Mouse (Mus musculus): ENCODE measurements around the gene L3mbtl4. TPM values are rescaled to one million over a fixed set of nuclear protein-coding genes. Genes with fewer than 3 reads are reported as not detected.

The L3mbtl4 gene
- total and polyA plus RNA-seq, 3 experiments: not detected

GRCm38 (mm10) chr17:68338917-68339553, 65.4 kb downstream of the L3mbtl4 start:
- no peaks in the 10 kb centered on the region for H3K27me3 ChIP-seq (replicated peaks)
- TF ChIP-seq USF1 (IDR thresholded peaks at IDR 0.05; ENCODE audit: low read depth, low read length): no peak
- TF ChIP-seq JUN (IDR thresholded peaks at IDR 0.05; ENCODE audit: insufficient read depth, low read depth, low read length): no peak
- no peak for TF ChIP-seq ZKSCAN1 (IDR thresholded peaks at IDR 0.05; ENCODE audit: borderline replicate concordance, low read depth, low read length)
- no peak for TF ChIP-seq ZNF384 (IDR thresholded peaks at IDR 0.05; ENCODE audit: low read depth, low read length)
- no peak for TF ChIP-seq KAT2A (IDR thresholded peaks at IDR 0.05; ENCODE audit: insufficient replicate concordance, low read length)
- TF ChIP-seq USF2 (conservative IDR thresholded peaks at IDR 0.05; ENCODE audit: low read depth, low read length): no peak
- no peak for TF ChIP-seq POLR2A (IDR thresholded peaks at IDR 0.05; ENCODE audit: low read depth, low read length)
- no peak for TF ChIP-seq CHD1 (IDR thresholded peaks at IDR 0.05; ENCODE audit: low read depth, low read length)
- no peak for TF ChIP-seq ZMIZ1 (IDR thresholded peaks at IDR 0.05; ENCODE audit: low read depth, low read length)
- TF ChIP-seq NRF1 (IDR thresholded peaks at IDR 0.05; ENCODE audit: low read depth, low read length): no peak
- no peak for TF ChIP-seq ELF1 (IDR thresholded peaks at IDR 0.05; ENCODE audit: low read depth, low read length)
- TF ChIP-seq IRF4 (IDR thresholded peaks at IDR 0.05; ENCODE audit: low read depth, low read length): no peak
- TF ChIP-seq TCF12 (IDR thresholded peaks at IDR 0.05; ENCODE audit: low read depth, low read length): no peak
- no peak for TF ChIP-seq CTCF (conservative IDR thresholded peaks at IDR 0.05 in 1 of 2, IDR thresholded peaks at IDR 0.05 in 1 of 2; ENCODE audit: low read depth in 2 of 2, low read length in 2 of 2)
- no peak for TF ChIP-seq EP300 (IDR thresholded peaks at IDR 0.05; ENCODE audit: low read length)
- no peak for TF ChIP-seq ZC3H11A (IDR thresholded peaks at IDR 0.05; ENCODE audit: low read depth, low read length)
- TF ChIP-seq ETS1 (conservative IDR thresholded peaks at IDR 0.05; ENCODE audit: low read depth, low read length): no peak
- no peak for TF ChIP-seq RCOR1 (conservative IDR thresholded peaks at IDR 0.05; ENCODE audit: low read depth, low read length)
- no peak overlapping the region for H3K4me3 ChIP-seq (replicated peaks in 1 of 3; ENCODE audit: low read depth in 2 of 3, low read length in 2 of 3, poor library complexity in 1 of 3)
- H3K4me1 ChIP-seq (ENCODE audit: control insufficient read depth in 1 of 2, insufficient read depth in 2 of 2): no peaks in the 10 kb centered on the region
- H3K79me2 ChIP-seq (replicated peaks; ENCODE audit: control insufficient read depth, extremely low read depth, insufficient read depth, poor library complexity, severe bottlenecking): no peaks in the 10 kb centered on the region
- H3K9me3 ChIP-seq (replicated peaks; ENCODE audit: low read length): peaks cover 62% of the 10 kb centered on the region
- no peak overlapping the region for H3K9ac ChIP-seq (ENCODE audit: insufficient read depth, low read depth)
- dilution Hi-C loops (cut with MboI; ENCODE audit: extremely low pct_ligation_motif_present, extremely low pct_unique_long_range_greater_than_20kb, low sequenced_read_pairs) (no loop called here), in situ Hi-C loops (cut with MboI; ENCODE audit: low pct_ligation_motif_present, low pct_unique_long_range_greater_than_20kb, low sequenced_read_pairs) (no loop called here)
- no peak overlapping the region for H3K4me2 ChIP-seq (ENCODE audit: insufficient read depth, low read depth, poor library complexity, severe bottlenecking)
- no peaks in the 10 kb centered on the region for H3K36me3 ChIP-seq (replicated peaks in 1 of 2; ENCODE audit: control insufficient read depth in 1 of 2, insufficient read depth in 1 of 2, low read length in 1 of 2)
- H3K27ac ChIP-seq (ENCODE audit: insufficient read depth, low read depth): no peak overlapping the region
- DNase-seq (ENCODE audit: extremely low read depth): no peak

GRCm38 (mm10) chr17:68357687-68358086, 84.1 kb downstream of the L3mbtl4 start:
- H3K27ac ChIP-seq (ENCODE audit: insufficient read depth, low read depth): no peak overlapping the region
- no peak overlapping the region for H3K9ac ChIP-seq (ENCODE audit: insufficient read depth, low read depth)
- no peak for DNase-seq (ENCODE audit: extremely low read depth)
- H3K9me3 ChIP-seq (replicated peaks; ENCODE audit: low read length): peaks cover 37% of the 10 kb centered on the region
- H3K79me2 ChIP-seq (replicated peaks; ENCODE audit: control insufficient read depth, extremely low read depth, insufficient read depth, poor library complexity, severe bottlenecking): no peaks in the 10 kb centered on the region
- TF ChIP-seq MAX (IDR thresholded peaks at IDR 0.05; ENCODE audit: low read length) (no peak), RCOR1 (conservative IDR thresholded peaks at IDR 0.05; ENCODE audit: low read depth, low read length) (no peak)
- H3K36me3 ChIP-seq (replicated peaks in 1 of 2; ENCODE audit: control insufficient read depth in 1 of 2, insufficient read depth in 1 of 2, low read length in 1 of 2): no peaks in the 10 kb centered on the region
- no peaks in the 10 kb centered on the region for H3K4me1 ChIP-seq (ENCODE audit: control insufficient read depth in 1 of 2, insufficient read depth in 2 of 2)
- dilution Hi-C loops (cut with MboI; ENCODE audit: extremely low pct_ligation_motif_present, extremely low pct_unique_long_range_greater_than_20kb, low sequenced_read_pairs): no loop called here
- in situ Hi-C loops (cut with MboI; ENCODE audit: low pct_ligation_motif_present, low pct_unique_long_range_greater_than_20kb, low sequenced_read_pairs): no loop called here
- H3K27me3 ChIP-seq (replicated peaks): no peaks in the 10 kb centered on the region
- no peak overlapping the region for H3K4me2 ChIP-seq (ENCODE audit: insufficient read depth, low read depth, poor library complexity, severe bottlenecking)
- H3K4me3 ChIP-seq (replicated peaks in 1 of 3; ENCODE audit: low read depth in 2 of 3, low read length in 2 of 3, poor library complexity in 1 of 3): no peak overlapping the region
